Mouse (Mus musculus) liver, adult 2 months (tissue): ENCODE data around the gene Tspo. TPM values are rescaled to one million over a fixed set of nuclear protein-coding genes. Genes with fewer than 3 reads are reported as not detected.
A peak's percentile ranks its signal among the peaks of the same experiment; 100 is the strongest.

ENCODE experiments used
- DNase-seq: peaks from one replicate; pipeline ENCODE4 v3.0.0-alpha.2; 2011; ENCODE audit warnings: low read depth, low spot score; ENCODE audit errors: extremely low read depth
- H3K27ac ChIP-seq: fragments of 200-500 bp; replicated peaks from 2 replicates; pipeline ENCODE4 v1.5.1; 2012; ENCODE audit warnings: low read depth, mild to moderate bottlenecking, control low read depth, inconsistent platforms, low read length; ENCODE audit not compliant: insufficient read depth
- H3K27me3 ChIP-seq: fragments of 200-500 bp; 2 replicates; pipeline ENCODE4 v1.6.1; 2012; ENCODE audit warnings: mild to moderate bottlenecking, moderate library complexity, low read length, inconsistent platforms; ENCODE audit not compliant: control insufficient read depth, insufficient read depth
- H3K36me3 ChIP-seq: fragments of 200-500 bp; 2 replicates; pipeline ENCODE4 v1.6.1; 2012; ENCODE audit warnings: low read length, inconsistent platforms; ENCODE audit not compliant: control insufficient read depth, insufficient read depth
- H3K4me1 ChIP-seq: fragments of 200-500 bp; 2 replicates; pipeline ENCODE4 v1.6.1; 2011; ENCODE audit warnings: low read length; ENCODE audit not compliant: control insufficient read depth, insufficient read depth
- H3K4me3 ChIP-seq: fragments of 200-500 bp; 2 replicates; pipeline ENCODE4 v1.5.1; 2011; ENCODE audit warnings: low read depth, mild to moderate bottlenecking, control low read depth, low read length, moderate library complexity; ENCODE audit not compliant: insufficient read depth
- H3K79me2 ChIP-seq: fragments of 200-500 bp; 2 replicates; pipeline ENCODE4 v1.6.1; 2012; ENCODE audit warnings: inconsistent platforms, mild to moderate bottlenecking, low read length, moderate library complexity; ENCODE audit not compliant: control insufficient read depth, insufficient read depth
- H3K9ac ChIP-seq: fragments of 200-500 bp; 2 replicates; pipeline ENCODE4 v1.6.1; 2012; ENCODE audit warnings: low read depth, mild to moderate bottlenecking, control low read depth, inconsistent platforms, low read length
- CTCF ChIP-seq: fragments of 200-500 bp; IDR thresholded peaks from 2 replicates; pipeline ENCODE4 v1.5.1; 2011; ENCODE audit warnings: low read depth, low read length, control low read depth
- POLR2A ChIP-seq: fragments of 200-500 bp; IDR thresholded peaks from 2 replicates; pipeline ENCODE4 v1.6.1; 2011; ENCODE audit warnings: low read length, control low read depth; ENCODE audit not compliant: insufficient read depth; ENCODE audit errors: extremely low read depth
- WGBS: fragments of 180-500 bp; shearing (Covaris S2); methylation state at CpG from one replicate; pipeline ENCODE4 v1.1.7; 2018; 5-methylcytosine and 5-hydroxymethylcytosine counted together
- polyA plus RNA-seq: library from polyadenylated mRNA; depleted of rRNA; stranded (reverse); fragments of >200 nt; gene quantifications from 2 replicates; pipeline ENCODE4 v1.2.3, GENCODE M21; 2012
- total RNA-seq: library from RNA; depleted of rRNA; stranded (reverse); fragments of >200 nt; gene quantifications from 2 replicates; pipeline ENCODE4 v1.2.3, GENCODE M21; 2014

Gene Tspo
- total and polyA plus RNA-seq, 2 experiments = 123 to 283 TPM

DNA sequence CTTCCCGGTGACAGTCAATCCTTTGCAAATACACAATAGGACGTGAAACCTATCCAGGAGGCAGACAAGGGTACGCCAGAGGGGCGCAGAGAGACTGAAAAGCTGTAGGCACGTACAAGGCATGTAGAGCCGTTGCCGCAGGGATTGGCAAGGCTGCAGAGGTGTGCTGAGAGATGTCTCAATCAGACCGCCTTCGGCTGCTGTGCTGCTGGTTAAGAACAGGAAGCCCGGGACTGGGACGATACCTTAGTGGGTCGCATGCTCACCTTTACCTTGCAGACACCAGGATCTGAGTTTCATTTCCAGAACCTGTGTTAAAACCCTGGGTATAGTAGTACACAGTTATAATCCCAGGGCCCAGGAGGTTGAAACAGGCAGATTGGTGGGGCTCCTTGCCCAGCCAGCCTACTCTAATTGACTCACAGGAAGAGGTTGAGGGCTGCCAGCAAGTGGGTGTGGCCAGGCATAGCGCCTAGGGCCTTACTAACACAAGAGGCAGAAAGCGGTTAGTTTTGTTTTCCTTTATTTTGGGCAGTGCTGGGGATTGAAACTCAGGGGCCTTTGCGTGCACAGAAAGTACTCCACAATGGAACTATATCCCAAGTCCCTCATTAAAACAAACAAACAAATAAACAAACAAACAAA lies 644 bp upstream of the Tspo start:
- peaks cover 6% of the 10 kb centered on the region for H3K4me1 ChIP-seq

GRCm38 (mm10) chr15:83563857-83564651 lies 662 bp downstream of the Tspo start:
- Histone ChIP-seq H3K27me3 (no peaks in the 10 kb centered on the region), H3K27ac (peak overlapping the region; percentile 84), H3K36me3 (no peaks in the 10 kb centered on the region), H3K79me2 (peaks cover 16% of the 10 kb centered on the region; the same call in 1 of the 2 replicates), H3K4me1 (peaks cover 6% of the 10 kb centered on the region), H3K9ac (peak overlapping the region; percentile 81), H3K4me3 (peak overlapping the region; percentile 80)
- no peak for TF ChIP-seq CTCF
- no peak for TF ChIP-seq POLR2A
- DNase-seq = peak; percentile 58
- WGBS = 3% methylated on average over 27 of the region's 27 CpGs

More for the DNA sequence above, 644 bp upstream of the Tspo start:
- Histone ChIP-seq H3K36me3 (no peaks in the 10 kb centered on the region), H3K79me2 (peaks cover 16% of the 10 kb centered on the region; the same call in 1 of the 2 replicates), H3K4me3 (peak overlapping the region; percentile 10; the same call in 1 of the 2 replicates), H3K27me3 (no peaks in the 10 kb centered on the region), H3K9ac (peak overlapping the region; percentile 1; the same call in 1 of the 2 replicates), H3K27ac (peak overlapping the region; percentile 35; the same call in 1 of the 2 replicates)
- TF ChIP-seq CTCF = no peak
- no peak for TF ChIP-seq POLR2A
- WGBS = 25% methylated on average over 15 of the region's 15 CpGs
- peak; percentile 91 for DNase-seq

DNA sequence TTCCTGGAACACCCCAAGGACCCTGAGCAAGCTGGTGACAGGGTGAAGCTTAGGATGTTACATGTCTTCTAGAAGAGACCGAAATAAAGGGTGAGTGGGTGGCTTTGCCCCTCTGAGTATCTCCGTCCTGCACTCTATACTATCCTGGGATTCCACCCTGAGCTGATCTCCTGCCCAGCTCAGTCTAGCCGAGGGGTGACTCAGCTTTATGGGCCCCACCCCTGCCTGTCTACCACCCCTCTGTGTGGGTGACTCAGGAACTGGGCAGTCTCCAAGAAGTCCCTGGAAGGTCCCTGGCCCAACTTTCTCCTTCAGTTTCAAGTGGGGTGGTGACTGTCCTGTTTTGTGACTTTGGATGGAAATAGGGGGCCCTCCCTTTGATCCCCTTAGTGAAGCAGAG lies 2.0 kb downstream of the Tspo start:
- no peak for DNase-seq
- Histone ChIP-seq H3K9ac (no peak overlapping the region), H3K27ac (no peak overlapping the region), H3K4me1 (peaks cover 6% of the 10 kb centered on the region), H3K4me3 (no peak overlapping the region), H3K27me3 (no peaks in the 10 kb centered on the region), H3K79me2 (peaks cover 16% of the 10 kb centered on the region; the same call in 1 of the 2 replicates), H3K36me3 (no peaks in the 10 kb centered on the region)
- WGBS = 80% methylated on average over 3 of the region's 3 CpGs
- TF ChIP-seq POLR2A = no peak
- no peak for TF ChIP-seq CTCF

DNA sequence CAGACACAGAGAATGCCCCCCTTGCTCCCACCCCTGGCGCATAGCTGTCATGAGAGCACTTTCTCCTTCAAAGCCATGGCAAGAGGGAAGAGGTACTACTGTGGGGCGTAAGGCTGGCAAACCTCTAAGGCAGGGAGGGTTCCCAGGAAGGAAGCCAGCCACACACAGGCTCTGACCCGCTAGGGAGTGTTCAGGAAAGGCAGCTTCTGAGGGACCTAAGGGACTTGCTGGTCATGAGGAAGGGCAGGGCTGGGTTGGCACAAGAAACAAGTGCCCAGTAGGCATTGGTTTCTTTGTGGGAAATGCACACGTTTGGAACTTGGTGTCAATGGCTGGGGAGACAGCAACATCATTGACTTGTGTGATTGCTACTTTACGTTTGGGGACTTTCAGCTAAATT lies 2.6 kb downstream of the Tspo start:
- WGBS = 83% methylated on average over 5 of the region's 5 CpGs
- Histone ChIP-seq H3K4me1 (peaks cover 9% of the 10 kb centered on the region), H3K9ac (no peak overlapping the region), H3K36me3 (no peaks in the 10 kb centered on the region), H3K27me3 (no peaks in the 10 kb centered on the region), H3K79me2 (peaks cover 16% of the 10 kb centered on the region; the same call in 1 of the 2 replicates), H3K27ac (no peak overlapping the region), H3K4me3 (no peak overlapping the region)
- DNase-seq = no peak
- TF ChIP-seq CTCF = no peak
- TF ChIP-seq POLR2A = no peak

GRCm38 (mm10) chr15:83567728-83568127 lies 4.3 kb downstream of the Tspo start:
- TF ChIP-seq POLR2A = no peak
- TF ChIP-seq CTCF = no peak
- Histone ChIP-seq H3K27ac (no peak overlapping the region), H3K4me1 (peaks cover 17% of the 10 kb centered on the region)

More at GRCm38 (mm10) chr15:83567728-83568127, 4.3 kb downstream of the Tspo start:
- 98% methylated on average over 3 of the region's 3 CpGs for WGBS
- peaks cover 16% of the 10 kb centered on the region; the same call in 1 of the 2 replicates for H3K79me2 ChIP-seq
- no peak for DNase-seq
- no peak overlapping the region for H3K4me3 ChIP-seq
- no peaks in the 10 kb centered on the region for H3K27me3 ChIP-seq
- no peak overlapping the region for H3K9ac ChIP-seq
- no peaks in the 10 kb centered on the region for H3K36me3 ChIP-seq
